Mouse (Mus musculus) lung, postnatal 10 days (tissue): Measurements from ENCODE around the gene Ap3d1.

ENCODE experiments used
- DNase-seq: peaks from one replicate; pipeline ENCODE4 v3.0.0; 2021

The Ap3d1 gene

GRCm38 (mm10) chr10:80742180-80742978 lies at the start of gene Ap3d1:
Gene Ap3d1 (minus strand): TSS chr10:80742264.
- peak; percentile 100 for DNase-seq

- no peak for DNase-seq
Measured at GRCm38 (mm10) chr10:80791476-80792174, 49.6 kb upstream of the Ap3d1 start.

- DNase-seq = no peak
Measured at GRCm38 (mm10) chr10:80790761-80791404, 48.8 kb upstream of the Ap3d1 start.

GRCm38 (mm10) chr10:80787517-80787916 lies 45.5 kb upstream of the Ap3d1 start:
- no peak for DNase-seq

- no peak for DNase-seq
Measured at GRCm38 (mm10) chr10:80785963-80786362, 43.9 kb upstream of the Ap3d1 start.

- no peak for DNase-seq
Measured at GRCm38 (mm10) chr10:80784871-80785270, 42.8 kb upstream of the Ap3d1 start.

- no peak for DNase-seq
Measured at GRCm38 (mm10) chr10:80784302-80784701, 42.2 kb upstream of the Ap3d1 start.

GRCm38 (mm10) chr10:80779565-80779964 lies 37.5 kb upstream of the Ap3d1 start:
- no peak for DNase-seq

GRCm38 (mm10) chr10:80777123-80777522 lies 35.1 kb upstream of the Ap3d1 start:
- DNase-seq = no peak

- no peak for DNase-seq
Measured at GRCm38 (mm10) chr10:80776358-80776869, 34.4 kb upstream of the Ap3d1 start.

- DNase-seq = no peak
Measured at GRCm38 (mm10) chr10:80775731-80776130, 33.7 kb upstream of the Ap3d1 start.

GRCm38 (mm10) chr10:80774981-80775380 lies 32.9 kb upstream of the Ap3d1 start:
- DNase-seq = no peak

- DNase-seq = peak; percentile 89
Measured at GRCm38 (mm10) chr10:80774549-80774948, 32.5 kb upstream of the Ap3d1 start.

- no peak for DNase-seq
Measured at GRCm38 (mm10) chr10:80773816-80774215, 31.8 kb upstream of the Ap3d1 start.

GRCm38 (mm10) chr10:80768365-80768764 lies 26.3 kb upstream of the Ap3d1 start:
- DNase-seq = no peak

- DNase-seq = peak; percentile 43
Measured at GRCm38 (mm10) chr10:80766161-80766815, 24.2 kb upstream of the Ap3d1 start.

- no peak for DNase-seq
Measured at GRCm38 (mm10) chr10:80765746-80766145, 23.7 kb upstream of the Ap3d1 start.

- DNase-seq = no peak
Measured at GRCm38 (mm10) chr10:80763502-80763901, 21.4 kb upstream of the Ap3d1 start.

- no peak for DNase-seq
Measured at GRCm38 (mm10) chr10:80761821-80762220, 19.8 kb upstream of the Ap3d1 start.

GRCm38 (mm10) chr10:80760596-80761524 lies 18.8 kb upstream of the Ap3d1 start:
- no peak for DNase-seq

- DNase-seq = no peak
Measured at GRCm38 (mm10) chr10:80758651-80759050, 16.6 kb upstream of the Ap3d1 start.

GRCm38 (mm10) chr10:80757717-80758116 lies 15.7 kb upstream of the Ap3d1 start:
- peak; percentile 92 for DNase-seq
